Mouse (Mus musculus) thymus, adult 2 months (tissue): ENCODE data around the gene Lrrn4cl.

Experiments used
- CTCF ChIP-seq: fragments of 200-500 bp; IDR thresholded peaks from 2 replicates; pipeline ENCODE4 v1.5.1; 2012; ENCODE audit warnings: mild to moderate bottlenecking, control low read depth, low read length, moderate library complexity, borderline replicate concordance; ENCODE audit not compliant: control insufficient read depth, poor library complexity, insufficient read depth; ENCODE audit errors: extremely low read depth
- POLR2A ChIP-seq: fragments of 200-500 bp; IDR thresholded peaks from 2 replicates; pipeline ENCODE4 v1.6.1; 2012; ENCODE audit warnings: mild to moderate bottlenecking, low read length, control low read depth, moderate library complexity; ENCODE audit not compliant: control insufficient read depth, poor library complexity, insufficient read depth; ENCODE audit errors: extremely low read depth

DNA sequence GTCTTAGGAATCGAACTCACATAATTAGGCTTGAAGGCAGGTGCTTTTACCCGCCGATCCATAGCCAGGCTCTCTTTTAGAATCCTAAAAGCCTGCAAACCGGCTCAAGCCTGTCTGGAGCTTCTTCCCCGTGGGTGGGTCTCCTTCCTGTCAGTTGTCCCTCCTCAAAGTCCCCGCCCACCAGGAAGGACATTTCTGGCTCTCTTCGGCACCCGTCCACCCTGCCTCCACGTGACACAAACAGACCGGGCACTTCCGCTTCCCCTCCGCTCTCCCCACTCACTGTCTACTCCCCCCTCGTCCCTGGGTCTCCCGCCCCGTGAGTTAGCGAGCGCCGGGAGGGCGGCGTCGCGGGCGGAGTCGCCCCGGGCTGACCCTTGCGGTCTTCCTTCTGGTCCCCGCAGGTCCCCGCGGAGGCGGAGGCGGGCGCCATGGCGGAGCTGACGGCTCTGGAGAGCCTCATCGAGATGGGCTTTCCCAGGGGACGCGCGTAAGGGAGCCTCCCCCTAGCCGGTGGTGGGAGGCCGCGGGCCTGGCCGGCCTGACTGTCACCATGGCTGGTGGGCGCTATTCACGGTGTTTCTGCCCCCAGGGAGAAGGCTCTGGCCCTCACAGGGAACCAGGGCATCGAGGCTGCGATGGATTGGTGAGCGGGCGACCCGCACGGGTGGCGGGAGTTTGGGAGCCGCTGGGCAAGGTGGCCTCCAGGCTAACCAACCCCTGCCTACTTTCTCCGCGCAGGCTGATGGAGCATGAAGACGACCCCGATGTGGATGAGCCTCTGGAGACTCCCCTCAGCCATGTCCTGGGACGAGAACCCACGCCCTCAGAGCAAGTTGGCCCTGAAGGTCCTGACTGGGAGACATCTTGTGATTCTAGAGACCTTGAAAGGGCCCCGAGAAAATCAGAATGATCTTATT lies 21.0 kb downstream of the Lrrn4cl start, which contains the start of gene Ubxn1:
- 0 out of 2 replicates have a peak, but pooled peaks have one; percentile 21 for TF ChIP-seq CTCF
- TF ChIP-seq POLR2A, result peak; percentile 63; the same call in 1 of the 2 replicates
